Mouse (Mus musculus): ENCODE data around the gene Olfr545. TPM values are rescaled to one million over a fixed set of nuclear protein-coding genes. Genes with fewer than 3 reads are reported as not detected.

Gene Olfr545
- polyA plus RNA-seq, 2 experiments from 2014 or later = not detected

- ATAC-seq = no peak
Measured at GRCm38 (mm10) chr7:102478926-102479325, 20.4 kb downstream of the Olfr545 start.

GRCm38 (mm10) chr7:102478425-102478824, 20.9 kb downstream of the Olfr545 start:
- ATAC-seq = no peak

- no peak for ATAC-seq
Measured at GRCm38 (mm10) chr7:102477377-102477776, 22.0 kb downstream of the Olfr545 start.

GRCm38 (mm10) chr7:102476601-102477000, 22.8 kb downstream of the Olfr545 start:
- no peak for ATAC-seq

- ATAC-seq = no peak
Measured at GRCm38 (mm10) chr7:102472675-102473074, 26.7 kb downstream of the Olfr545 start.

- no peak for ATAC-seq
Measured at GRCm38 (mm10) chr7:102467566-102467965, 31.8 kb downstream of the Olfr545 start.

GRCm38 (mm10) chr7:102458618-102459380, 40.6 kb downstream of the Olfr545 start:
- ATAC-seq = no peak

- no peak for ATAC-seq
Measured at GRCm38 (mm10) chr7:102446438-102446837, 52.9 kb downstream of the Olfr545 start.

GRCm38 (mm10) chr7:102444301-102444700, 55.1 kb downstream of the Olfr545 start:
- ATAC-seq = no peak

GRCm38 (mm10) chr7:102442432-102442831, 56.9 kb downstream of the Olfr545 start:
- ATAC-seq = no peak

- peak; percentile 99 for ATAC-seq
Measured at GRCm38 (mm10) chr7:102441657-102442391, 57.5 kb downstream of the Olfr545 start, which contains the start of gene Rrm1. Rrm1 (plus strand) TSS chr7:102441695.

Other genes starting within 250 kb of the Olfr545 start
- 100 to 1,000 TPM; 179 to 195 TPM for gene Rhog, start 243.5 kb downstream of the Olfr545 start, polyA plus RNA-seq (2017; shearing (Covaris generic))
- gene Stim1, start 231.8 kb downstream of the Olfr545 start, polyA plus RNA-seq (2017; shearing (Covaris generic)) = 10 to 100 TPM; 39.4 to 46.8 TPM
- 10 to 100 TPM; 82.6 to 87.8 TPM for gene Rrm1, start 57.9 kb downstream of the Olfr545 start, polyA plus RNA-seq (2017; shearing (Covaris generic))
- under 1 TPM in 1 of 2 experiments, not detected in 1; 0.29 TPM for gene Olfr543, start 17.9 kb downstream of the Olfr545 start, polyA plus RNA-seq (2017; shearing (Covaris generic))
- under 1 TPM in 1 of 2 experiments, not detected in 1; 0.17 TPM for gene Olfr544, start 11.3 kb downstream of the Olfr545 start, polyA plus RNA-seq (2017; shearing (Covaris generic))
- not detected for gene Olfr547, start 35.2 kb upstream of the Olfr545 start, polyA plus RNA-seq (2017; shearing (Covaris generic))
- not detected for gene Olfr548-ps1, start 41.3 kb upstream of the Olfr545 start, polyA plus RNA-seq (2017; shearing (Covaris generic))
- gene Olfr549, start 50.3 kb upstream of the Olfr545 start, polyA plus RNA-seq (2017; shearing (Covaris generic)) = not detected
- 10 to 100 TPM in 1 of 2 experiments, 1 to 10 TPM in 1; 9.7 to 10.3 TPM for gene Trim21, start 65.9 kb upstream of the Olfr545 start, polyA plus RNA-seq (2017; shearing (Covaris generic))
- under 1 TPM in 1 of 2 experiments, not detected in 1; 0.11 TPM for gene Olfr550, start 71.9 kb upstream of the Olfr545 start, polyA plus RNA-seq (2017; shearing (Covaris generic))
- under 1 TPM in 1 of 2 experiments, not detected in 1; 0.08 TPM for gene Olfr551, start 92.3 kb upstream of the Olfr545 start, polyA plus RNA-seq (2017; shearing (Covaris generic))
- not detected for gene Olfr552, start 98.2 kb upstream of the Olfr545 start, polyA plus RNA-seq (2017; shearing (Covaris generic))
- gene Olfr553, start 118.6 kb upstream of the Olfr545 start, polyA plus RNA-seq (2017; shearing (Covaris generic)) = not detected
- gene Olfr554, start 138.9 kb upstream of the Olfr545 start, polyA plus RNA-seq (2017; shearing (Covaris generic)) = not detected
- not detected for gene Olfr555, start 159.2 kb upstream of the Olfr545 start, polyA plus RNA-seq (2017; shearing (Covaris generic))
- gene Olfr556, start 165.3 kb upstream of the Olfr545 start, polyA plus RNA-seq (2017; shearing (Covaris generic)) = under 1 TPM in 1 of 2 experiments, not detected in 1; 0.12 TPM
- 1 to 10 TPM; 9.2 to 9.3 TPM for gene Trim68, start 187.8 kb upstream of the Olfr545 start, polyA plus RNA-seq (2017; shearing (Covaris generic))
- gene Olfr557, start 196.3 kb upstream of the Olfr545 start, polyA plus RNA-seq (2017; shearing (Covaris generic)) = not detected
- gene Olfr558, start 202.6 kb upstream of the Olfr545 start, polyA plus RNA-seq (2017; shearing (Covaris generic)) = not detected
- gene Olfr33, start 219.5 kb upstream of the Olfr545 start, polyA plus RNA-seq (2017; shearing (Covaris generic)) = not detected
- not detected for gene Olfr559, start 227.9 kb upstream of the Olfr545 start, polyA plus RNA-seq (2017; shearing (Covaris generic))